Mouse (Mus musculus) mouse embryonic stem cell (cell line): ENCODE results near the gene Rhd.
"Not testable (repeated sequence)": the region's sequence is repeated elsewhere in the genome, so short reads cannot be mapped to it uniquely, and the experiment has no call there.

Experiments
- in situ Hi-C, 2 experiments: fragments of 300-500 bp; cut with MboI; formaldehyde crosslinking; loops; 1 replicate in 1 of 2; 3 replicates in 1 of 2; pipeline ENCODE4 v1.14.3; 2019 to 2020; ENCODE audit warnings: low sequenced_read_pairs in 2 of 2, low pct_unique_long_range_greater_than_20kb in 1 of 2, mixed read lengths in 1 of 2; ENCODE audit not compliant: unreplicated experiment in 1 of 2

Rhd gene

GRCm38 (mm10) chr4:134863937-134864729 is at the start of gene Rhd:
Gene Rhd, plus strand, starts transcription at chr4:134864536.
- in situ Hi-C loops = no loop called here

- in situ Hi-C loops = no loop called here
Observed at GRCm38 (mm10) chr4:134817706-134818105, 46.6 kb upstream of the Rhd start.

GRCm38 (mm10) chr4:134821061-134821460 is 43.3 kb upstream of the Rhd start:
- in situ Hi-C loops = no loop called here

- in situ Hi-C loops = no loop called here
Observed at GRCm38 (mm10) chr4:134823560-134823959, 40.8 kb upstream of the Rhd start.

- in situ Hi-C loops = not testable (repeated sequence)
Observed at GRCm38 (mm10) chr4:134825864-134826263, 38.5 kb upstream of the Rhd start.

GRCm38 (mm10) chr4:134826348-134826747 is 38.0 kb upstream of the Rhd start:
- in situ Hi-C loops = no loop called here

GRCm38 (mm10) chr4:134827806-134828205 is 36.5 kb upstream of the Rhd start:
- in situ Hi-C loops = no loop called here

GRCm38 (mm10) chr4:134831934-134832333 is 32.4 kb upstream of the Rhd start:
- in situ Hi-C loops = no loop called here

GRCm38 (mm10) chr4:134835486-134835885 is 28.9 kb upstream of the Rhd start:
- in situ Hi-C loops = no loop called here

- in situ Hi-C loops = no loop called here
Observed at GRCm38 (mm10) chr4:134838221-134838620, 26.1 kb upstream of the Rhd start.

GRCm38 (mm10) chr4:134838706-134839105 is 25.6 kb upstream of the Rhd start:
- in situ Hi-C loops = not testable (repeated sequence)

GRCm38 (mm10) chr4:134840231-134840630 is 24.1 kb upstream of the Rhd start:
- in situ Hi-C loops = no loop called here

GRCm38 (mm10) chr4:134843566-134843965 is 20.8 kb upstream of the Rhd start:
- in situ Hi-C loops = no loop called here

GRCm38 (mm10) chr4:134847587-134847986 is 16.7 kb upstream of the Rhd start:
- in situ Hi-C loops = no loop called here

- in situ Hi-C loops = no loop called here
Observed at GRCm38 (mm10) chr4:134850551-134850950, 13.8 kb upstream of the Rhd start.

- in situ Hi-C loops = no loop called here
Observed at GRCm38 (mm10) chr4:134851236-134851635, 13.1 kb upstream of the Rhd start.

GRCm38 (mm10) chr4:134851876-134852275 is 12.5 kb upstream of the Rhd start:
- in situ Hi-C loops = no loop called here

GRCm38 (mm10) chr4:134852438-134853255 is 11.7 kb upstream of the Rhd start:
- in situ Hi-C loops = no loop called here

- in situ Hi-C loops = no loop called here
Observed at GRCm38 (mm10) chr4:134853259-134853636, 11.1 kb upstream of the Rhd start, which contains the start of gene Maco1. Gene Maco1, minus strand, starts transcription at chr4:134853345.
